ENCODE assay signal across 8 mouse cellular contexts in genomic region chr17:65862579-65862978, GRCm38 (mm10). TPM values are rescaled to one million over a fixed set of nuclear protein-coding genes. Genes with fewer than 3 reads are reported as not detected.
A peak's percentile ranks its signal among the peaks of the same experiment; 100 is the strongest.
DNase-seq lines count a peak whose midpoint lies in the region; ATAC-seq and TF ChIP-seq lines count a peak whose summit lies in the region.

No protein-coding gene starts in this region.

- no peak for TF ChIP-seq POLR2A in heart, adult 2 months (IDR thresholded peaks at IDR 0.05; ENCODE audit: insufficient read depth, low read depth, low read length)
- TF ChIP-seq POLR2A in spleen, adult 2 months (IDR thresholded peaks at IDR 0.05; ENCODE audit: low read depth, low read length) = no peak

- no peak for DNase-seq in heart, adult 2 months
- DNase-seq in spleen, adult 2 months (ENCODE audit: low read depth in 1 of 2, low spot score in 2 of 2) = no peak
- DNase-seq in spleen, postnatal 4 days (ENCODE audit: low spot score in 2 of 2) = no peak
- DNase-seq in embryo, embryonic 9.5 days (ENCODE audit: extremely low spot score) = peak; percentile 23
- no peak for DNase-seq in right cerebral cortex, adult 2 months (ENCODE audit: low spot score in 2 of 2)
- DNase-seq in right cerebral cortex, postnatal 36 days (ENCODE audit: low spot score in 2 of 2) = no peak

- TF ChIP-seq CTCF in heart, adult 2 months (IDR thresholded peaks at IDR 0.05) = peak; percentile 72
- TF ChIP-seq CTCF in spleen, adult 2 months (IDR thresholded peaks at IDR 0.05; ENCODE audit: extremely low read depth, insufficient read depth, insufficient read length, insufficient replicate concordance) = peak; percentile 43; the same call in 1 of the 2 replicates

- H3K27ac ChIP-seq in heart, adult 2 months = no peak overlapping the region
- no peak overlapping the region for H3K27ac ChIP-seq in heart, embryonic 12.5 days (ENCODE audit: poor library complexity, severe bottlenecking)
- no peak overlapping the region for H3K27ac ChIP-seq in spleen, adult 2 months (ENCODE audit: insufficient read depth, low read length)

- 61% methylated on average over 4 of the region's 4 CpGs for WGBS in heart, adult 2 months
- WGBS in heart, embryonic 12.5 days = 59% methylated on average over 4 of the region's 4 CpGs
- WGBS in spleen, adult 2 months = 68% methylated on average over 4 of the region's 4 CpGs

- ATAC-seq in heart, embryonic 12.5 days (ENCODE audit: insufficient number of reproducible peaks, low FRiP score) = no peak
- peak; percentile 58 for ATAC-seq in megakaryocyte-erythroid progenitor cell, adult 5-6 weeks (replicated peaks; ENCODE audit: low FRiP score, low TSS enrichment, poor library complexity, severe bottlenecking)

- no peak overlapping the region for H3K4me3 ChIP-seq in heart, adult 2 months
- no peak overlapping the region for H3K4me3 ChIP-seq in heart, embryonic 12.5 days
- H3K4me3 ChIP-seq in spleen, adult 2 months (ENCODE audit: extremely low read depth, insufficient read depth, insufficient read length) = no peak overlapping the region

- peaks cover 1% of the 10 kb centered on the region; the same call in 1 of the 2 replicates for H3K4me1 ChIP-seq in heart, adult 2 months (ENCODE audit: control insufficient read depth, insufficient read depth, low read length)
- peaks cover 10% of the 10 kb centered on the region for H3K4me1 ChIP-seq in heart, embryonic 12.5 days (replicated peaks)
- no peaks in the 10 kb centered on the region for H3K4me1 ChIP-seq in spleen, adult 2 months (ENCODE audit: control insufficient read depth, insufficient read depth, insufficient read length)

- H3K4me2 ChIP-seq in heart, embryonic 12.5 days = no peak overlapping the region

- H3K9ac ChIP-seq in heart, adult 2 months (ENCODE audit: low read depth, low read length) = no peak overlapping the region
- H3K9ac ChIP-seq in heart, embryonic 12.5 days = no peak overlapping the region

- H3K9me3 ChIP-seq in heart, embryonic 12.5 days (replicated peaks) = no peaks in the 10 kb centered on the region

- H3K79me2 ChIP-seq in heart, adult 2 months (replicated peaks; ENCODE audit: control insufficient read depth, insufficient read depth, low read length) = peaks cover 2% of the 10 kb centered on the region; the same call in 1 of the 2 replicates

- H3K27me3 ChIP-seq in heart, adult 2 months (ENCODE audit: control insufficient read depth, insufficient read depth, low read length) = no peaks in the 10 kb centered on the region
- no peaks in the 10 kb centered on the region for H3K27me3 ChIP-seq in heart, embryonic 12.5 days (replicated peaks)
- no peaks in the 10 kb centered on the region for H3K27me3 ChIP-seq in spleen, adult 2 months (ENCODE audit: control insufficient read depth, insufficient read depth, low read length)

- H3K36me3 ChIP-seq in heart, adult 2 months (ENCODE audit: control insufficient read depth, insufficient read depth, low read length) = peaks cover 2% of the 10 kb centered on the region; the same call in 1 of the 2 replicates
- peaks cover 44% of the 10 kb centered on the region for H3K36me3 ChIP-seq in heart, embryonic 12.5 days
- peaks cover 16% of the 10 kb centered on the region for H3K36me3 ChIP-seq in spleen, adult 2 months (ENCODE audit: control insufficient read depth, insufficient read depth, low read length)

- intact Hi-C loops in heart, adult 2 months (cut with DNase I) = loop anchor here (5.0 kb wide), 1 partner anchor 155 kb away; no protein-coding TSS in a partner anchor

- TF ChIP-seq EP300 in heart, adult 2 months (IDR thresholded peaks at IDR 0.05; ENCODE audit: insufficient read depth, low read depth, low read length) = no peak

RNA-seq across cellular contexts. Expression of gene Ralbp1, which starts 23.0 kb away (rescaled TPM):
- 10 to 100 TPM; 36.0 to 39.1 TPM for total RNA-seq in heart, adult 2 months (2021)
- polyA plus RNA-seq in heart, adult 2 months (2012; rRNA removed) = 16.5 and 20.3 TPM in 2 replicates
- 40.9 and 41.1 TPM in 2 replicates for polyA plus RNA-seq in heart, embryonic 12.5 days (2016; fragmentation: Nextera tagmentation; extraction: Ambion mirVana)
- 22.7 and 26.6 TPM in 2 replicates for polyA plus RNA-seq in spleen, adult 2 months (2012; rRNA removed)
- 37.8 and 38.0 TPM in 2 replicates for total RNA-seq in megakaryocyte-erythroid progenitor cell, adult 5-6 weeks (2014; fragmentation: Nextera tagmentation)
- 85.0 and 96.0 TPM in 2 replicates for total RNA-seq in megakaryocyte-erythroid progenitor cell, adult 5-6 weeks (2017)
